Mouse (Mus musculus) ovary, adult 10 weeks (tissue): ENCODE measurements around the gene S100a4. TPM values are rescaled to one million over a fixed set of nuclear protein-coding genes. Genes with fewer than 3 reads are reported as not detected.

Experiments
- polyA plus RNA-seq: library from polyadenylated mRNA; stranded (reverse); fragments of 350-450 nt; fragmentation: Illumina TruSeq; extraction: RNeasy Lipid Tissue Mini Kit (QIAGEN cat#74804); gene quantifications from one replicate; pipeline ENCODE4 v1.2.3, GENCODE M21; 2014

S100a4 gene
- polyA plus RNA-seq = 21.9 TPM

GRCm38 (mm10) chr3:90603623-90604022 lies at the start of gene S100a4:
TSS of gene S100a4 (plus strand) at chr3:90603771.

GRCm38 (mm10) chr3:90560008-90560628 lies 43.5 kb upstream of the S100a4 start, which contains the start of gene S100a3:
TSS of gene S100a3 (plus strand) at chr3:90560578.

GRCm38 (mm10) chr3:90589947-90590346 lies 13.6 kb upstream of the S100a4 start, which contains the start of gene S100a2:
TSS of gene S100a2 (plus strand) at chr3:90590247.

GRCm38 (mm10) chr3:90601486-90602110 lies 2.0 kb upstream of the S100a4 start, which contains the start of gene Gm42674:
TSS of gene Gm42674 (plus strand) at chr3:90601904.

GRCm38 (mm10) chr3:90608223-90608622 lies 4.7 kb downstream of the S100a4 start, which contains the start of gene S100a5:
TSS of gene S100a5 (plus strand) at chr3:90608523.

GRCm38 (mm10) chr3:90612728-90613291 lies 9.2 kb downstream of the S100a4 start, which contains the start of gene S100a6:
TSS of gene S100a6 (plus strand) at chr3:90612882.

GRCm38 (mm10) chr3:90653717-90654116 lies 50.1 kb downstream of the S100a4 start, which contains the start of gene S100a7a:
TSS of gene S100a7a (plus strand) at chr3:90654017.

Other genes starting within 250 kb of the S100a4 start
- not detected for gene Slc27a3, start 213.8 kb upstream of the S100a4 start, polyA plus RNA-seq
- 24.1 TPM for gene Ints3, start 170.1 kb upstream of the S100a4 start, polyA plus RNA-seq
- 36.4 TPM for gene Npr1, start 137.9 kb upstream of the S100a4 start, polyA plus RNA-seq
- 94.7 TPM for gene Ilf2, start 127.6 kb upstream of the S100a4 start, polyA plus RNA-seq
- 154 TPM for gene Snapin, start 112.7 kb upstream of the S100a4 start, polyA plus RNA-seq
- gene Chtop, start 94.3 kb upstream of the S100a4 start, polyA plus RNA-seq = 220 TPM
- gene S100a1, start 89.4 kb upstream of the S100a4 start, polyA plus RNA-seq = 29.9 TPM
- gene S100a13, start 89.3 kb upstream of the S100a4 start, polyA plus RNA-seq = 2.6 TPM
- gene S100a14, start 76.9 kb upstream of the S100a4 start, polyA plus RNA-seq = not detected
- gene S100a16, start 66.5 kb upstream of the S100a4 start, polyA plus RNA-seq = 29.2 TPM
- not detected for gene S100a3, start 43.2 kb upstream of the S100a4 start, polyA plus RNA-seq
- not detected for gene S100a2, start 13.5 kb upstream of the S100a4 start, polyA plus RNA-seq
- gene Gm42674, start 1.9 kb upstream of the S100a4 start, polyA plus RNA-seq = not detected
- gene S100a5, start 4.8 kb downstream of the S100a4 start, polyA plus RNA-seq = not detected
- 45.3 TPM for gene S100a6, start 9.1 kb downstream of the S100a4 start, polyA plus RNA-seq
- not detected for gene S100a7a, start 50.2 kb downstream of the S100a4 start, polyA plus RNA-seq
- gene S100a8, start 65.2 kb downstream of the S100a4 start, polyA plus RNA-seq = 6.4 TPM
- gene S100a9, start 92.0 kb downstream of the S100a4 start, polyA plus RNA-seq = not detected
- not detected for gene Pglyrp4, start 123.1 kb downstream of the S100a4 start, polyA plus RNA-seq
- gene Gm5849, start 174.1 kb downstream of the S100a4 start, polyA plus RNA-seq = not detected